Mouse (Mus musculus) heart, adult 2 months (tissue): ENCODE data around the gene Gm3045. TPM values are rescaled to one million over a fixed set of nuclear protein-coding genes. Genes with fewer than 3 reads are reported as not detected.

ENCODE experiments used
- DNase-seq, 2 experiments: peaks; one replicate each; pipeline ENCODE4 v3.0.0; 2021
- H3K27ac ChIP-seq: fragments of 200-600 bp; 2 replicates; pipeline ENCODE4 v1.8.1; 2022
- H3K27me3 ChIP-seq: fragments of 200-500 bp; 2 replicates; pipeline ENCODE4 v1.6.1; 2012; ENCODE audit warnings: mild to moderate bottlenecking, low read length, inconsistent platforms, mixed read lengths; ENCODE audit not compliant: control insufficient read depth, insufficient read depth
- H3K36me3 ChIP-seq: fragments of 200-500 bp; 2 replicates; pipeline ENCODE4 v1.6.1; 2012; ENCODE audit warnings: low read length, inconsistent platforms; ENCODE audit not compliant: control insufficient read depth, insufficient read depth
- H3K4me1 ChIP-seq: fragments of 200-500 bp; 2 replicates; pipeline ENCODE4 v1.6.1; 2011; ENCODE audit warnings: low read length; ENCODE audit not compliant: control insufficient read depth, insufficient read depth
- H3K4me3 ChIP-seq: fragments of 200-600 bp; 2 replicates; pipeline ENCODE4 v1.8.1; 2022
- H3K79me2 ChIP-seq: fragments of 200-500 bp; replicated peaks from 2 replicates; pipeline ENCODE4 v1.6.1; 2012; ENCODE audit warnings: mild to moderate bottlenecking, inconsistent platforms, low read length, moderate library complexity, mixed read lengths; ENCODE audit not compliant: control insufficient read depth, insufficient read depth
- H3K9ac ChIP-seq: fragments of 200-500 bp; 2 replicates; pipeline ENCODE4 v1.6.1; 2012; ENCODE audit warnings: low read depth, mild to moderate bottlenecking, control low read depth, inconsistent platforms, low read length, mixed read lengths
- CTCF ChIP-seq: fragments of 200-600 bp; IDR thresholded peaks from 2 replicates; pipeline ENCODE4 v1.8.1; 2022; ENCODE audit warnings: antibody characterized with exemption, mild to moderate bottlenecking, moderate library complexity
- EP300 ChIP-seq: fragments of 200-500 bp; IDR thresholded peaks from 2 replicates; pipeline ENCODE4 v1.6.1; 2011; ENCODE audit warnings: low read depth, low read length, control low read depth; ENCODE audit not compliant: insufficient read depth
- POLR2A ChIP-seq: fragments of 200-500 bp; IDR thresholded peaks from 2 replicates; pipeline ENCODE4 v1.6.1; 2011; ENCODE audit warnings: mild to moderate bottlenecking, low read depth, low read length, control low read depth; ENCODE audit not compliant: insufficient read depth
- WGBS: fragments of 180-500 bp; shearing (Covaris S2); methylation state at CpG from one replicate; pipeline ENCODE4 v1.1.7; 2018; 5-methylcytosine and 5-hydroxymethylcytosine counted together
- intact Hi-C: fragments of 180-260 bp; cut with DNase I; formaldehyde crosslinking; loops from one replicate; pipeline ENCODE4 v1.15.1; 2025
- polyA plus RNA-seq: library from polyadenylated mRNA; depleted of rRNA; stranded (reverse); fragments of >200 nt; gene quantifications from 2 replicates; pipeline ENCODE4 v1.2.3, GENCODE M21; 2012
- total RNA-seq, 2 experiments: library from RNA; stranded (reverse); gene quantifications; 2 replicates each; pipeline ENCODE4 v1.2.3; 2021

Gm3045 gene
- total and polyA plus RNA-seq, 3 experiments: not detected

- no peak for TF ChIP-seq POLR2A
- TF ChIP-seq CTCF: no peak
- no peak for TF ChIP-seq EP300
- Histone ChIP-seq H3K27ac (no peak overlapping the region), H3K36me3 (no peaks in the 10 kb centered on the region), H3K9ac (no peak overlapping the region), H3K4me1 (no peaks in the 10 kb centered on the region), H3K79me2 (no peaks in the 10 kb centered on the region), H3K4me3 (no peak overlapping the region), H3K27me3 (peaks cover 2% of the 10 kb centered on the region; the same call in 1 of the 2 replicates)
- DNase-seq: no peak
- intact Hi-C loops: no loop called here
- 49% methylated on average over 13 of the region's 13 CpGs for WGBS
Measured at GRCm38 (mm10) chr13:56418685-56419483, 7.5 kb upstream of the Gm3045 start.

DNA sequence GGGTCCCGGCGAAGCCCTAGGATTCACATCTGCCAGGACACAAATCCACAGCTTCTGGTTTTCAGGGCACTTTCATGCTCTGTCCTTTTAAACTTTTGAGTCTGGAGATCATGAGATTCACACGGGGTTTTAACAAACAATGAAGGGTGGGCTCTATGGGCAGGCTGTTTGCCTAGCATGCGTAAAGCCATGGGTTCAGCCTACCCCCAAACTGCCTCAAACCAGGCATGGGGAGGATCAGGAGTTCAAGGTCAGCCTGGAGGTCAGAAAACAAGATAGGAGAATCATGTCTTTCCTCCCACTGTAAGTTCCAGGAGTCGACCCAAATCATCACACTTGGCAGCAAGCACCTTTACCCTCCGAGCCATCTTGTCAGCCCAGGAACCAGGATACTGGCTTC lies 6.9 kb upstream of the Gm3045 start:
- WGBS: 62% methylated on average over 6 of the region's 6 CpGs
- Histone ChIP-seq H3K27me3 (peaks cover 2% of the 10 kb centered on the region; the same call in 1 of the 2 replicates), H3K27ac (no peak overlapping the region), H3K4me3 (no peak overlapping the region), H3K79me2 (no peaks in the 10 kb centered on the region), H3K9ac (no peak overlapping the region), H3K4me1 (no peaks in the 10 kb centered on the region), H3K36me3 (no peaks in the 10 kb centered on the region)
- TF ChIP-seq POLR2A: no peak
- TF ChIP-seq CTCF: no peak
- no peak for TF ChIP-seq EP300
- no peak for DNase-seq
- intact Hi-C loops: no loop called here

- no peaks in the 10 kb centered on the region for H3K36me3 ChIP-seq
- peaks cover 2% of the 10 kb centered on the region; the same call in 1 of the 2 replicates for H3K27me3 ChIP-seq
- DNase-seq: peak; percentile 33 to 72
- intact Hi-C loops: loop anchor here (1.0 to 2.0 kb wide), 2 partner anchors 93 to 143 kb away; no protein-coding TSS in a partner anchor
- WGBS: 21% methylated on average over 16 of the region's 16 CpGs
- TF ChIP-seq EP300 (no peak), POLR2A (no peak), CTCF (peak; percentile 81)
- H3K27ac ChIP-seq: no peak overlapping the region
- no peaks in the 10 kb centered on the region for H3K79me2 ChIP-seq
- H3K4me1 ChIP-seq: no peaks in the 10 kb centered on the region
- H3K9ac ChIP-seq: no peak overlapping the region
- no peak overlapping the region for H3K4me3 ChIP-seq
Measured at GRCm38 (mm10) chr13:56422072-56422723, 4.2 kb upstream of the Gm3045 start.

DNA sequence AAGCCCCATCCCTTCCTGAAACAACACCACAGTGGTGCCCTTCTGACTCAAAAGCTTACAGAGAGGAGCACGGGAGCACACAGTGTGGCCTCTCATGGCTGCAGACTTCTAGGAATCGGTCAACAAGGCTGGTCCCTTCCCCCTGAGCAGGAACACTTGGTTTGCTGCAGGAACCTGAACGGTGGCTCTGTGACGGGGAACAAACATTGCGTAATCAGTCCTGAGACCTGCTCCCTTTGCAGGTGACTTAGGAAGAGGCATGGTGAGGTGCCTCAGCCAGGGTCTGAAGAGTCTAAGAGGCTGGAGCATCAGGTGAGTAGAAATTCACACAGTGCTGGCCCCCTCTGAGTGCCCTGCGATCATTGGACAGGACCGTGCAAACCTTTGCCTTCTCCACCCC lies 463 bp upstream of the Gm3045 start:
- intact Hi-C loops: no loop called here
- no peak for DNase-seq
- TF ChIP-seq EP300 (no peak), CTCF (no peak), POLR2A (no peak)
- Histone ChIP-seq H3K27ac (no peak overlapping the region), H3K36me3 (no peaks in the 10 kb centered on the region), H3K4me1 (no peaks in the 10 kb centered on the region), H3K27me3 (no peaks in the 10 kb centered on the region), H3K4me3 (no peak overlapping the region), H3K79me2 (no peaks in the 10 kb centered on the region), H3K9ac (no peak overlapping the region)
- WGBS: 76% methylated on average over 7 of the region's 7 CpGs

GRCm38 (mm10) chr13:56428724-56429500 lies 2.5 kb downstream of the Gm3045 start:
- H3K79me2 ChIP-seq: no peaks in the 10 kb centered on the region
- H3K27ac ChIP-seq: no peak overlapping the region
- intact Hi-C loops: loop anchor here (1.0 to 2.0 kb wide), 2 partner anchors 150 to 232 kb away; no protein-coding TSS in a partner anchor

More at GRCm38 (mm10) chr13:56428724-56429500, 2.5 kb downstream of the Gm3045 start:
- Histone ChIP-seq H3K4me1 (no peaks in the 10 kb centered on the region), H3K4me3 (no peak overlapping the region), H3K36me3 (no peaks in the 10 kb centered on the region), H3K9ac (no peak overlapping the region), H3K27me3 (no peaks in the 10 kb centered on the region)
- 28% methylated on average over 16 of the region's 16 CpGs for WGBS
- TF ChIP-seq POLR2A (no peak), CTCF (peak; percentile 78), EP300 (no peak)
- DNase-seq: peak; percentile 41 to 73
